Mouse (Mus musculus) bone marrow, adult 2 months (tissue): ENCODE results near the gene Olfr376.

Experiments
- CTCF ChIP-seq: fragments of 200-500 bp; IDR thresholded peaks from 2 replicates; pipeline ENCODE4 v1.5.1; 2011; ENCODE audit warnings: low read length, control low read depth; ENCODE audit not compliant: control insufficient read depth, insufficient read depth
- POLR2A ChIP-seq: fragments of 200-500 bp; IDR thresholded peaks from 2 replicates; pipeline ENCODE4 v1.6.1; 2011; ENCODE audit warnings: low read depth, mild to moderate bottlenecking, control low read depth, low read length, borderline replicate concordance; ENCODE audit not compliant: control insufficient read depth

- TF ChIP-seq CTCF, result no peak
- no peak for TF ChIP-seq POLR2A
Measured at GRCm38 (mm10) chr11:73399514-73399913, 28.5 kb downstream of the Olfr376 start, which contains the start of gene Olfr1.
